Mouse (Mus musculus) embryonic fibroblast, embryonic 13.5 days (primary cell): ENCODE results near the gene Bbx.

Experiments used
- CTCF ChIP-seq: IDR thresholded peaks from 2 replicates; pipeline ENCODE4 v1.5.1; 2011; ENCODE audit warnings: mild to moderate bottlenecking, control low read depth, low read length, moderate library complexity, borderline replicate concordance; ENCODE audit not compliant: insufficient read depth
- POLR2A ChIP-seq: IDR thresholded peaks from 2 replicates; pipeline ENCODE4 v1.6.1; 2011; ENCODE audit warnings: low read depth, mild to moderate bottlenecking, control low read depth, low read length, moderate library complexity

DNA sequence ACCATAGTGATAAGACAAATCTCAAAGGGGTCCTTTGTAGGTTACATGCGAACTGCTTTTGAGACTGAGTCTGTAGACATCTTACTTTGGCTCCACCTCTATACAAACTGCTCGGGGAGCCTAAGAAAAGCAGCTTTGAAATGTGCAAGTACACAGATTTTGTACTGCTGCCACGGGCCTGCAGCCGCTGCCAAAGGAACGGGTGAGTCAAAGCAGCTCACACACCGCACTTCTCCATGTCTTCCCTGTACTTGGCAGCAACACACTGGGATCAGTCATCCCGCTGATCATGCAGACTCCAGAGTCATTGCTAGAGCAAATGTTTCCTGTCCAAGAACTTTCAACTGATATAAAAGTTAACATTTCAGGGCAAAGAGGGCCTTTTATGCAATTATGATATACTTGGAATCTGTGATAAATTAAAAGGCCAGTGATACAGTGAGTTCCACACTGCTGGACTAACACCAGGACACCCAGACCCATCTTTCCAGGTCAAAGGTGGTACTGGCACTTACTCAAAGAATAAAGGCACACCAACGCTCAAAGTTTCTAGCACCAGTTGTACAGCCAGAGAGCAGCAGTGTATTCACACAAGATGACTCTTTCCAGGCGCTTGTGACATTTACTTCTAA lies 122.7 kb downstream of the Bbx start:
- no peak for TF ChIP-seq CTCF
- TF ChIP-seq POLR2A = no peak
